In the genomic region with DNA sequence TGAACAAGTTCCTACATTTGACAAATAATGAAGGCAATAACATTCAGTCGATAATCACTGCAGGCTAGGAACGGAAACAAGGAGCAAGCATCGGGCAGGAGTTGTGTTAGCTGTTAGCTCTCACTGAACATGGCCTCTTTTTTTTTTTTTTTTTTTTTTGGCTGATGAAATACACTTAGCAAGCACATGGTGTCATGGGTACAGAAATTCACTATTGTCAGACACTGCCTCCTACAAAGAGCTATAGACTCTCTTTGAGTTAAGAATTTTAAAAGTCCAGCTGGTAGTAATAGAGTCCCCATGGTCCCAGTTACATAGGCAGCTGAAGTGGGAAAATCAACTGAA, we compare ENCODE assay signal across 21 mouse cellular contexts.
"Had no signal": no experiment of that assay in that cellular context is flagged by ENCODE, and none has a peak within 500 bp of the region (broad histone marks: within the 10 kb centered on the region; RNA-seq: fewer than 3 reads in every experiment).

No protein-coding gene starts in this region.

- H3K27me3 ChIP-seq: lung, embryonic 15.5 days; megakaryocyte, embryonic 14.5 days; midbrain, embryonic 13.5 days; midbrain, embryonic 15.5 days; neural tube, embryonic 12.5 days; stomach, embryonic 15.5 days had no signal

- H3K4me3 ChIP-seq: lung, embryonic 15.5 days; megakaryocyte, embryonic 14.5 days; midbrain, embryonic 13.5 days; midbrain, embryonic 15.5 days; neural tube, embryonic 12.5 days; stomach, embryonic 15.5 days had no signal

- H3K9me3 ChIP-seq: lung, embryonic 15.5 days; megakaryocyte, embryonic 14.5 days; midbrain, embryonic 13.5 days; midbrain, embryonic 15.5 days; neural tube, embryonic 12.5 days; stomach, embryonic 15.5 days had no signal

- H3K4me1 ChIP-seq: lung, embryonic 15.5 days; midbrain, embryonic 13.5 days; midbrain, embryonic 15.5 days; neural tube, embryonic 12.5 days; stomach, embryonic 15.5 days had no signal

- H3K27ac ChIP-seq: lung, embryonic 15.5 days; macrophage; midbrain, embryonic 13.5 days; midbrain, embryonic 15.5 days; neural tube, embryonic 12.5 days; stomach, embryonic 15.5 days; stomach, postnatal 0 days had no signal

- DNase-seq: liver, postnatal 0 days; lung, adult 2 months; lung, postnatal 14 days; lung, postnatal 36 days; retina, postnatal 1 day; right cerebral cortex, adult 18-20 months; right cerebral cortex, postnatal 25 days; right cerebral cortex, postnatal 4 days; thymus, adult 2 months; thymus, postnatal 25 days; thymus, postnatal 4 days had no signal

- H3K36me3 ChIP-seq: lung, embryonic 15.5 days; midbrain, embryonic 13.5 days; midbrain, embryonic 15.5 days; neural tube, embryonic 12.5 days; stomach, embryonic 15.5 days had no signal

- ATAC-seq: liver, postnatal 0 days; lung, postnatal 0 days; midbrain, embryonic 13.5 days; midbrain, embryonic 15.5 days had no signal

- H3K4me2 ChIP-seq: lung, embryonic 15.5 days; midbrain, embryonic 11.5 days; midbrain, embryonic 13.5 days; midbrain, embryonic 15.5 days; neural tube, embryonic 12.5 days; stomach, embryonic 15.5 days had no signal

- H3K9ac ChIP-seq: liver, postnatal 0 days; lung, embryonic 15.5 days; midbrain, embryonic 13.5 days; midbrain, embryonic 15.5 days; neural tube, embryonic 12.5 days; stomach, embryonic 15.5 days had no signal
